Mouse (Mus musculus): ENCODE measurements at regions not wholly inside any gene's neighbourhood (a gene's known extent, or its start where the extent isn't known, plus 50 kb on each side); places are given as distances from the start of the nearest gene placed in this dataset.

DNA sequence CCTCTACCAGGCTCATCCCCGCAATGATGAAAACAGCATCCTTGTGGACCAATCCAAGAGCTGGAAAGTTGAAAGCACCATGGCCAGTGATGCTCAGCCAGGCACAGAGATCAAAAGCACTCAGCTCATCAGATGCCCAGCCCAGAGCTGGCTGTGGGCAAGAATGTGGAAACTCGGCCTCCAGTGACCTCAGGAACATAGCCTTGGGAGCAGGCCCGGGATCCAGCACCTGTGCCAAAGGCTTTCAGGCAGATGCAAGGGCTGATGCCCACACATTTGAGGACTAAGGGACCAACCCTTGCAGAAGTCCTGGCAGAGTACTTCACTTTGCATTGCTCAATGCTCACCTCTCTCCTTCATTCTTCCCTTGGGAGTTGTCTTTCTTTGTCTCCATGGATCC, 119.4 kb downstream of the Adamts15 start:
- no peak for TF ChIP-seq CTCF (IDR thresholded peaks at IDR 0.05; ENCODE audit: insufficient read depth, low read depth, low read length)
- no peak for TF ChIP-seq POLR2A (IDR thresholded peaks at IDR 0.05; ENCODE audit: insufficient read depth, low read depth, low read length)

All from olfactory bulb, adult 2 months (tissue).